Mouse (Mus musculus) hindbrain, embryonic 15.5 days (tissue): ENCODE results near the gene Tbc1d9. TPM values are rescaled to one million over a fixed set of nuclear protein-coding genes. Genes with fewer than 3 reads are reported as not detected.

ENCODE experiments used
- ATAC-seq: fragments of 200-750 bp; cut with Nextera tagmentation; 2 replicates; pipeline ENCODE4 v1.8.0; 2017; ENCODE audit warnings: low read depth, moderate number of reproducible peaks, moderate TSS enrichment; ENCODE audit not compliant: low FRiP score
- H3K27ac ChIP-seq: fragments of 300-500 bp; sonication (generic); replicated peaks from 2 replicates; pipeline ENCODE4 v1.5.1; 2015; ENCODE audit warnings: mild to moderate bottlenecking, inconsistent platforms
- H3K27me3 ChIP-seq: fragments of 300-500 bp; sonication (generic); 2 replicates; pipeline ENCODE4 v1.6.1; 2015; ENCODE audit warnings: control low read depth, inconsistent platforms
- H3K36me3 ChIP-seq: fragments of 300-500 bp; sonication (generic); 2 replicates; pipeline ENCODE4 v1.6.1; 2015; ENCODE audit warnings: control low read depth, inconsistent platforms
- H3K4me1 ChIP-seq: fragments of 300-500 bp; sonication (generic); replicated peaks from 2 replicates; pipeline ENCODE4 v1.6.1; 2015; ENCODE audit warnings: control low read depth, inconsistent platforms
- H3K4me2 ChIP-seq: fragments of 300-500 bp; sonication (generic); 2 replicates; pipeline ENCODE4 v1.6.1; 2015; ENCODE audit warnings: moderate library complexity, mild to moderate bottlenecking, inconsistent platforms
- H3K4me3 ChIP-seq: fragments of 300-500 bp; sonication (generic); 2 replicates; pipeline ENCODE4 v1.5.1; 2015; ENCODE audit warnings: mild to moderate bottlenecking, inconsistent platforms
- H3K9ac ChIP-seq: fragments of 300-500 bp; sonication (generic); 2 replicates; pipeline ENCODE4 v1.6.1; 2015; ENCODE audit warnings: inconsistent platforms
- H3K9me3 ChIP-seq: fragments of 300-500 bp; sonication (generic); 2 replicates; pipeline ENCODE4 v1.6.1; 2016; ENCODE audit warnings: control low read depth, inconsistent platforms
- whole genome bisulfite sequencing: fragments of 180-500 bp; shearing (Covaris S2); methylation state at CpG from one replicate; pipeline ENCODE4 v1.1.7; 2015; 5-methylcytosine and 5-hydroxymethylcytosine counted together
- polyA plus RNA-seq: library from polyadenylated mRNA; unstranded; fragments of >200 nt; fragmentation: Nextera tagmentation; extraction: Ambion mirVana; gene quantifications from 2 replicates; pipeline ENCODE4 v1.2.1, GENCODE M21; 2015

Gene Tbc1d9
- polyA plus RNA-seq, 1 experiment from 2014 or later: 15.7 TPM

DNA sequence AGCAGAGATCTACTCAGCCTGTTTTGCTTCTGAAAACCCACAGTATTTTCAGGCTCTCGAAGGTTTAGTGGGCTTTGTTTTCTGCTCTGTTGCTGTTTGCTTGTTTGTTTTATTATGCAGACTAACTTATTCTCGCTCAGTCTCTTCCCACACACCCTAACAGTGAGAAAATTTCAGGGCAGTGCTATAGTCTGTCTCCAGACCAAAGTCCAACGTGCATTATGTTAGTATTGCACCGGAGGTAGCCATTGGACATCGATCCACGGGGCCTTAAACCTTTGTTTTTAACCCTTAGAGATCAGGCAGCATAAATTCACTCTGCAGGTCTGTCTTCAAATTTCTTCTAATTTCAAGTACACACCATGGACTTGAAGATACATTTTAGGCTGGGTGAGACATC, 51.4 kb downstream of the Tbc1d9 start:
- no peaks in the 10 kb centered on the region for H3K9me3 ChIP-seq
- 70% methylated on average over 6 of the region's 6 CpGs for WGBS
- H3K4me3 ChIP-seq: no peak overlapping the region
- ATAC-seq: no peak
- no peak overlapping the region for H3K9ac ChIP-seq
- no peak overlapping the region for H3K27ac ChIP-seq
- no peaks in the 10 kb centered on the region for H3K4me1 ChIP-seq
- H3K4me2 ChIP-seq: no peak overlapping the region
- H3K36me3 ChIP-seq: peaks cover 9% of the 10 kb centered on the region; the same call in 1 of the 2 replicates
- no peaks in the 10 kb centered on the region for H3K27me3 ChIP-seq

GRCm38 (mm10) chr8:83217196-83217595, 52.0 kb downstream of the Tbc1d9 start:
- no peak for ATAC-seq
- Histone ChIP-seq H3K4me2 (no peak overlapping the region), H3K36me3 (peaks cover 6% of the 10 kb centered on the region; the same call in 1 of the 2 replicates), H3K27ac (no peak overlapping the region), H3K9ac (no peak overlapping the region), H3K4me3 (no peak overlapping the region), H3K9me3 (no peaks in the 10 kb centered on the region), H3K4me1 (no peaks in the 10 kb centered on the region), H3K27me3 (no peaks in the 10 kb centered on the region)
- WGBS: 89% methylated on average over 9 of the region's 9 CpGs

DNA sequence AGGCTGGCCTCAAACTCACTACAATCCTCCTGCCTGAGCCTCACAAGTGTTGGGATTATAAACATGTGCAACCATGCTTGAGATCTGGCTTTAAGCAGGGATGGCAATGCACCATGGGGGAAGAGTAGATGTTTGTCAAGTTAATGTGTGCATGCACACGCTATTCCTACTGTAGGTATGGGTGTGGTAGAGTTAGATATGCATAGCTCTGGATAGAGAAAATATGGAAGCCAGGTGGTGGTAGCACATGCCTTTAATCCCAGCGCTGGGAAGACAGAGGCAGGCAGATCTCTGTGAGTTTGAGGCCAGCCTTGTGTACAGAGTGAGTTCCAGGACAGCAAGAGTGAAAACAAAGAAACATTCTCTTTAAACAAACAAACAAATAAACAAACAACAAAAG, 52.7 kb downstream of the Tbc1d9 start:
- Histone ChIP-seq H3K4me3 (no peak overlapping the region), H3K4me2 (no peak overlapping the region), H3K36me3 (peaks cover 3% of the 10 kb centered on the region; the same call in 1 of the 2 replicates), H3K9ac (no peak overlapping the region), H3K9me3 (no peaks in the 10 kb centered on the region), H3K4me1 (no peaks in the 10 kb centered on the region), H3K27me3 (no peaks in the 10 kb centered on the region), H3K27ac (no peak overlapping the region)
- ATAC-seq: no peak
- WGBS: 96% methylated on average over 2 of the region's 2 CpGs

DNA sequence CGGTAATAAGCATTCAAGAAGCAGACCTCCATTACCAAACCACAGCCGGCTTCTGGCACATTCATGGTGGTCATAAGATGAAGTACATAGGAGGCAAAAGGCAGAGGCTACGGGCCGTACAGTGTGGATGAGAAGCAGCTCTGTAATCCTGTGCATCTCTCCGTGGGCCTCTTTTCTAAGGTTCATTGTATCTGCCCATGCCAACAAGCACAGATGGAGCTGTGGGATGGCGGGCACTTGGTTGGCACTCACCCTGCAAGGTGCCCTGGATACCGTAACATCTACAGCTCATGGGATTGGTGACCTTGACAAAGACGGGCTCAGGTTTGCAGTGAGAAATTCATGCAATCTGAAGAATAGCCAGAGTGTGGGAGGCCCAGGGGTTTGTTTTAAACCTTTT, 54.2 kb downstream of the Tbc1d9 start:
- Histone ChIP-seq H3K4me3 (no peak overlapping the region), H3K27ac (no peak overlapping the region), H3K36me3 (no peaks in the 10 kb centered on the region), H3K9ac (no peak overlapping the region), H3K4me2 (no peak overlapping the region), H3K4me1 (no peaks in the 10 kb centered on the region), H3K9me3 (no peaks in the 10 kb centered on the region), H3K27me3 (no peaks in the 10 kb centered on the region)
- no peak for ATAC-seq
- WGBS: 71% methylated on average over 8 of the region's 8 CpGs

GRCm38 (mm10) chr8:83220746-83221145, 55.6 kb downstream of the Tbc1d9 start:
- Histone ChIP-seq H3K27me3 (no peaks in the 10 kb centered on the region), H3K27ac (no peak overlapping the region), H3K4me3 (no peak overlapping the region), H3K4me1 (no peaks in the 10 kb centered on the region; the same call in 1 of the 2 replicates), H3K9me3 (no peaks in the 10 kb centered on the region), H3K9ac (no peak overlapping the region), H3K36me3 (no peaks in the 10 kb centered on the region), H3K4me2 (no peak overlapping the region)
- 47% methylated on average over 3 of the region's 3 CpGs for WGBS
- ATAC-seq: 0 out of 2 replicates have a peak, but pooled peaks have one; percentile 12

GRCm38 (mm10) chr8:83224754-83225416, 59.7 kb downstream of the Tbc1d9 start:
- Histone ChIP-seq H3K4me1 (peaks cover 8% of the 10 kb centered on the region), H3K9me3 (no peaks in the 10 kb centered on the region), H3K4me3 (no peak overlapping the region), H3K9ac (no peak overlapping the region), H3K27me3 (no peaks in the 10 kb centered on the region), H3K27ac (peak overlapping the region; percentile 4; the same call in 1 of the 2 replicates), H3K4me2 (no peak overlapping the region), H3K36me3 (no peaks in the 10 kb centered on the region)
- peak; percentile 68 for ATAC-seq
- WGBS: 35% methylated on average over 5 of the region's 5 CpGs

DNA sequence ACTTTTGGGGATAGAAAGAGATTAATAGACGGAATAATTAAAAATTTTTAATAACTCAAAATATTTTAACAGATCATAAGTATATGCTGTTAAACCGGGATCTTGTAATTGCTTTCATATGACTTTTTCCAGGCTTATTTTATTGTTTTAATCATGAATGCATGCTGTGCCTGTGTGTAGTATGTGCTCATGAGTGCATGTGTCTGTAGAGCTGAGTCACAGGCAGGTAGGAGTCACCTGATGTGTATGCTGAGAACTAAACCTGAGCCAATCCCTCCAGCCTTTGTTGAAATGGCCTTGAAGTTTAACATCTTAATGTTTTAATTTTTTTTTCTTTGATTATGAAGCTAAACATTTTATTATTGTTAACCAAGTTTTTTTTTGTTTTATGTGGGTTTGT, 60.4 kb downstream of the Tbc1d9 start:
- no peak for ATAC-seq
- Histone ChIP-seq H3K27ac (no peak overlapping the region), H3K4me3 (no peak overlapping the region), H3K36me3 (no peaks in the 10 kb centered on the region), H3K4me1 (peaks cover 8% of the 10 kb centered on the region), H3K4me2 (no peak overlapping the region), H3K9ac (no peak overlapping the region), H3K9me3 (no peaks in the 10 kb centered on the region), H3K27me3 (no peaks in the 10 kb centered on the region)
- WGBS: 84% methylated on average over 2 of the region's 2 CpGs

GRCm38 (mm10) chr8:83227336-83227735, 62.2 kb downstream of the Tbc1d9 start:
- H3K27ac ChIP-seq: no peak overlapping the region
- H3K36me3 ChIP-seq: no peaks in the 10 kb centered on the region
- peaks cover 8% of the 10 kb centered on the region for H3K4me1 ChIP-seq
- H3K9ac ChIP-seq: no peak overlapping the region
- no peaks in the 10 kb centered on the region for H3K27me3 ChIP-seq
- 0 out of 2 replicates have a peak, but pooled peaks have one; percentile 12 for ATAC-seq
- WGBS: 88% methylated on average over 5 of the region's 5 CpGs
- no peak overlapping the region for H3K4me2 ChIP-seq
- no peak overlapping the region for H3K4me3 ChIP-seq
- H3K9me3 ChIP-seq: no peaks in the 10 kb centered on the region

DNA sequence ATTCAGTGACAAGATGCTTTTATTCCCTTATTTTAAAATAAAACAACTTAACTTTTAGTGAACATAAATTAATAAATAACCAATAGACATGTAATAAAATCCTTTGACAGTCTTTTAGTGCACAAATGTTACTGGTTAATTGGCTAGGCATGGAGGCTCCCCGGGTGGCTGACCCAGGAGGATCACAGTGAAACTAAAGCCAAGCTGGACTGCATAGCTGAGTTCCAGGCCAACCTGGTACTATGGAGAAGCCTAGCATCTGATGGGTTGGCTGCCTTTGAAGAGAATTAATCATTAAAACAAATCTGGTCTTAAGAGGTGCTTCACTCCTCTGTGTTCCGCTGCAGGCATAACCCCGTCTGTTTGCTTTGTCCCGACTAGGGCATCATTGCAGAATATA, 67.9 kb downstream of the Tbc1d9 start:
- WGBS: 87% methylated on average over 4 of the region's 4 CpGs
- H3K4me3 ChIP-seq: no peak overlapping the region
- H3K27ac ChIP-seq: no peak overlapping the region
- no peak overlapping the region for H3K9ac ChIP-seq
- peaks cover 20% of the 10 kb centered on the region for H3K36me3 ChIP-seq
- no peaks in the 10 kb centered on the region for H3K27me3 ChIP-seq
- no peak overlapping the region for H3K4me2 ChIP-seq
- H3K4me1 ChIP-seq: no peaks in the 10 kb centered on the region
- no peak for ATAC-seq
- no peaks in the 10 kb centered on the region for H3K9me3 ChIP-seq

DNA sequence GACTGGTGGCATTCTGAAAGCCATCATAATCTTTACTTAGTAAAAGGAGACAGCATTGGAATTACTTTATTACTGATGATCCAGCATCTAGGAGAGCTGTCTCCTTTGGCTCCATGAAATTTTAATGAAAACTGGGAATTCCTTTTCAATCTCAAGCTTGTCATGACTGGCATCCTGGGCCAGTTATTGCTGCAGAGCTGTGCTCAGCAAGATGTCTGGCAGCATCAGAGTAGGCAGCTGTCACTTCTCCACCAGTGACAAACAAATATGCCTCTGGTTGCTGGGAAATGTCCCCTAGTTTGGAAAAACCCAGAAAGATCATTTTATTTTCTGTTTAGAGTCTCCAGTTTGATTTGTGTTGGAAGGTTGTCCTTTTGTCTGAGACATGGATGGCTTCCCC, 74.2 kb downstream of the Tbc1d9 start:
- no peak overlapping the region for H3K4me2 ChIP-seq
- H3K36me3 ChIP-seq: peaks cover 20% of the 10 kb centered on the region
- no peaks in the 10 kb centered on the region for H3K9me3 ChIP-seq
- no peaks in the 10 kb centered on the region for H3K27me3 ChIP-seq
- no peak overlapping the region for H3K4me3 ChIP-seq
- no peak overlapping the region for H3K9ac ChIP-seq
- ATAC-seq: no peak
- H3K4me1 ChIP-seq: no peaks in the 10 kb centered on the region
- no peak overlapping the region for H3K27ac ChIP-seq

DNA sequence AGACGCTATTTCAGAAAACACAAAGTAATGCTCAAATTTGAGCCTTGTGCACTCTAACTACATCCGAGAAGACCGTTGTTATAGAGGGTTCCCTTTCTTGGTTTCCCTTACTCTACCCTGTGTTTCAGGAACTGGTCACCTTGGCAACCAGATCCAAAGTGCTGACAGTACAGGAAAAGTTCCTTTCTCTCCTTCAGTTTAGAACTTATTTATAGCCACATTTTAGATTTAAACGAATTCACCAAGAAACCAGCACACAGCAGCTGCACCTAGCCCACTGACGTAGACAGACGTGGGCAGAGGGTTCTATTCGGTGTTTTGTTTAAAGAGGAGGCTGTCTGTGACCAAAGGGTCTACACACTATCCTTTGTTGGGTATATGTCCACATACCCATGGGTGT, 79.0 kb downstream of the Tbc1d9 start:
- H3K4me3 ChIP-seq: no peak overlapping the region
- 93% methylated on average over 7 of the region's 7 CpGs for WGBS
- peaks cover 11% of the 10 kb centered on the region for H3K36me3 ChIP-seq
- no peaks in the 10 kb centered on the region for H3K27me3 ChIP-seq
- H3K4me2 ChIP-seq: no peak overlapping the region
- no peak overlapping the region for H3K27ac ChIP-seq
- no peaks in the 10 kb centered on the region for H3K9me3 ChIP-seq
- H3K9ac ChIP-seq: no peak overlapping the region
- ATAC-seq: no peak
- no peaks in the 10 kb centered on the region for H3K4me1 ChIP-seq

DNA sequence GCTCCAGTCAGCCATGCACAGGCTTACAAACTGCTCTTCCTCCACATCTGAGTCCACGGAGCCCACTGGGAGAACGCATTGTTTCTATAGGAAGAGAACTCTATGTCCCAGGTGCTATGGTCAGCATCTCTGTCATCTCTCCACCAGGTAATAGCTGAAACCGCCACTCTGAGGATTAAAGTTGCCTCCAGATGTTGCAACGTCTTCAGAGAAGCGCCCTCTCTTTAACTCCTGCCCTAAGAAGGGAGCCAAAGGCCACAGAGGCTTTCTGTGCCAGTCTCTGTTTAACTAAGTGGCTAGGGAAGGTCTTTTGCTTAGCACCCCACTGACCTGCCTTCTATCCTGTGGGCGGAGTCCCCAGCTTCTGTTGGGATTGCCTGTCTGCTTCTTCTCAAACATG, 85.7 kb downstream of the Tbc1d9 start:
- no peak overlapping the region for H3K4me3 ChIP-seq
- no peak for ATAC-seq
- H3K4me2 ChIP-seq: no peak overlapping the region
- H3K27me3 ChIP-seq: no peaks in the 10 kb centered on the region
- no peaks in the 10 kb centered on the region for H3K9me3 ChIP-seq
- H3K36me3 ChIP-seq: peaks cover 34% of the 10 kb centered on the region
- H3K4me1 ChIP-seq: no peaks in the 10 kb centered on the region
- no peak overlapping the region for H3K9ac ChIP-seq
- H3K27ac ChIP-seq: no peak overlapping the region
- 89% methylated on average over 6 of the region's 6 CpGs for WGBS
